Mouse (Mus musculus) heart, embryonic 13.5 days (tissue): ENCODE results near the gene 4930558K02Rik. TPM values are rescaled to one million over a fixed set of nuclear protein-coding genes. Genes with fewer than 3 reads are reported as not detected.

ENCODE experiments used
- ATAC-seq: fragments of 200-750 bp; cut with Nextera tagmentation; 2 replicates; pipeline ENCODE4 v1.8.0; 2017; ENCODE audit warnings: moderate TSS enrichment; ENCODE audit not compliant: insufficient number of reproducible peaks, low FRiP score, low TSS enrichment; ENCODE audit errors: extremely low read depth
- H3K27ac ChIP-seq: fragments of 300-500 bp; sonication (generic); replicated peaks from 2 replicates; pipeline ENCODE4 v1.5.1; 2015; ENCODE audit warnings: moderate library complexity, mild to moderate bottlenecking, inconsistent platforms
- H3K27me3 ChIP-seq: fragments of 300-500 bp; sonication (generic); replicated peaks from 2 replicates; pipeline ENCODE4 v1.6.1; 2015; ENCODE audit warnings: mild to moderate bottlenecking, inconsistent platforms
- H3K36me3 ChIP-seq: fragments of 300-500 bp; sonication (generic); 2 replicates; pipeline ENCODE4 v1.6.1; 2015; ENCODE audit warnings: mild to moderate bottlenecking, inconsistent platforms
- H3K4me1 ChIP-seq: fragments of 300-500 bp; sonication (generic); 2 replicates; pipeline ENCODE4 v1.6.1; 2015; ENCODE audit warnings: inconsistent platforms
- H3K4me2 ChIP-seq: fragments of 300-500 bp; sonication (generic); 2 replicates; pipeline ENCODE4 v1.6.1; 2015; ENCODE audit warnings: inconsistent platforms, mild to moderate bottlenecking, moderate library complexity
- H3K4me3 ChIP-seq: fragments of 300-500 bp; sonication (generic); 2 replicates; pipeline ENCODE4 v1.5.1; 2015; ENCODE audit warnings: moderate library complexity, mild to moderate bottlenecking, inconsistent platforms
- H3K9ac ChIP-seq: fragments of 300-500 bp; sonication (generic); 2 replicates; pipeline ENCODE4 v1.6.1; 2015; ENCODE audit warnings: inconsistent platforms, mild to moderate bottlenecking, moderate library complexity
- H3K9me3 ChIP-seq: fragments of 300-500 bp; sonication (generic); 2 replicates; pipeline ENCODE4 v1.6.1; 2016; ENCODE audit warnings: inconsistent platforms
- WGBS: fragments of 180-500 bp; shearing (Covaris S2); methylation state at CpG from one replicate; pipeline ENCODE4 v1.1.7; 2015; ENCODE audit warnings: mixed read lengths; 5-methylcytosine and 5-hydroxymethylcytosine counted together
- polyA plus RNA-seq: library from polyadenylated mRNA; unstranded; fragments of >200 nt; fragmentation: Nextera tagmentation; extraction: Ambion mirVana; gene quantifications from 2 replicates; pipeline ENCODE4 v1.2.1, GENCODE M21; 2015

4930558K02Rik gene
- polyA plus RNA-seq, 1 experiment from 2014 or later, result not detected

- H3K9me3 ChIP-seq, result no peaks in the 10 kb centered on the region
- 0 out of 2 replicates have a peak overlapping the region, but pooled peaks have one; percentile 19 for H3K9ac ChIP-seq
- 41% methylated on average over 8 of the region's 8 CpGs for WGBS
- H3K4me2 ChIP-seq, result no peak overlapping the region; the same call in 1 of the 2 replicates
- H3K4me1 ChIP-seq, result peaks cover 62% of the 10 kb centered on the region
- no peak for ATAC-seq
- no peaks in the 10 kb centered on the region for H3K27me3 ChIP-seq
- H3K36me3 ChIP-seq, result no peaks in the 10 kb centered on the region
- peak overlapping the region; percentile 74 for H3K27ac ChIP-seq
- H3K4me3 ChIP-seq, result no peak overlapping the region
Measured at GRCm38 (mm10) chr1:162008631-162009067, 29.2 kb upstream of the 4930558K02Rik start.

- Histone ChIP-seq H3K9ac (no peak overlapping the region), H3K4me1 (peaks cover 60% of the 10 kb centered on the region), H3K4me2 (no peak overlapping the region), H3K27me3 (no peaks in the 10 kb centered on the region), H3K4me3 (no peak overlapping the region), H3K27ac (peak overlapping the region; percentile 74), H3K36me3 (no peaks in the 10 kb centered on the region), H3K9me3 (no peaks in the 10 kb centered on the region)
- WGBS, result 55% methylated on average over 4 of the region's 4 CpGs
- ATAC-seq, result no peak
Measured at GRCm38 (mm10) chr1:162008208-162008607, 28.8 kb upstream of the 4930558K02Rik start.

GRCm38 (mm10) chr1:162006109-162006508 is 26.7 kb upstream of the 4930558K02Rik start:
- H3K9ac ChIP-seq, result no peak overlapping the region
- no peaks in the 10 kb centered on the region for H3K36me3 ChIP-seq
- H3K4me2 ChIP-seq, result no peak overlapping the region
- ATAC-seq, result no peak
- H3K27me3 ChIP-seq, result no peaks in the 10 kb centered on the region
- no peaks in the 10 kb centered on the region for H3K9me3 ChIP-seq
- H3K27ac ChIP-seq, result peak overlapping the region; percentile 43
- H3K4me3 ChIP-seq, result no peak overlapping the region
- H3K4me1 ChIP-seq, result peaks cover 51% of the 10 kb centered on the region
- 62% methylated on average over 9 of the region's 9 CpGs for WGBS

DNA sequence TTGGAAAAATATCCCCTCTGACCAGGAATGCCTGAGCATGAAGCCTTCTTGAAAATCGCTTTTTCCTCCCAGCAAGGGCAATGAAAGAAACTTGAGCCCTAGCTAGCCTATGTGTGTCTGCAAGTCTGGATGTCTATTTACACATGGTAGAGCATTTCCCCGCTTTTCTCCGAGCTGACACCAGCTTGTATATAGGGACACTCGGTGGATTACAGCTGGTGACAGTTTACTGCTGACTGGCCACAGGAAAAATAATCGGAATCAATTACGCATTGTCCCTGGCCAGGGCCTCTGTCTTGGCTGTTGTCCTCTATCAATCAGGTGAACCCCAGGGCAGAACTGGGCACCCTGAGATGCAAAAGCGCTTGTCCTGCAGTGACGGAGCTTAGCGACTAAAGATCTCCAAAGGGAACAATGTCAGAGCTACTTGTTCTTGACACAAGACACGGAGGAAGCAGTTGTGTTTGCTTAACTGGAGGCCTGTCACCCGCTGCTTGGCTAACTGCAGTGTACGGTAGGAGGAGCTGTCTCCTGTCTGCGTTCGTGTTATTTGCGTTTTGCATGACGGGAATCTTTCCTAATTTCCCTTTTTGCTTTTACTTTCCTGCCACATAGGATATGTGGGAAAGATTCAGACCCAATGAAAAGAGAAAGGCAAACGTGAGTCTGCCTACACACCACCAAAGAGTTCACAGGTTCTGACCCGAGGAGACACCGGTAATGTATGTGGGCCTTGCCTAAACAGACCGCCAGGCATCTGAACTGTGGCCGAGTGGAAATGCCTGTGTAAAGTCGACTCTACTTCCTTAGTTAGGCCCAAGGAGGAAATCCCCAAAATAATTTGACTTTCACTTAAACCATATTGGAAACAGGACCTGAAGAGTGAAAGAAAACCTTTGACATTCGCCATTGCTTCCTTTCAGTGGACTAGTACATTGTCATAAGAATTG is 25.7 kb upstream of the 4930558K02Rik start:
- WGBS, result 51% methylated on average over 23 of the region's 23 CpGs
- Histone ChIP-seq H3K4me1 (peaks cover 58% of the 10 kb centered on the region), H3K4me2 (peak overlapping the region; percentile 38), H3K27me3 (no peaks in the 10 kb centered on the region), H3K4me3 (no peak overlapping the region), H3K9ac (peak overlapping the region; percentile 63), H3K36me3 (no peaks in the 10 kb centered on the region), H3K9me3 (no peaks in the 10 kb centered on the region), H3K27ac (peak overlapping the region; percentile 91)
- ATAC-seq, result no peak

DNA sequence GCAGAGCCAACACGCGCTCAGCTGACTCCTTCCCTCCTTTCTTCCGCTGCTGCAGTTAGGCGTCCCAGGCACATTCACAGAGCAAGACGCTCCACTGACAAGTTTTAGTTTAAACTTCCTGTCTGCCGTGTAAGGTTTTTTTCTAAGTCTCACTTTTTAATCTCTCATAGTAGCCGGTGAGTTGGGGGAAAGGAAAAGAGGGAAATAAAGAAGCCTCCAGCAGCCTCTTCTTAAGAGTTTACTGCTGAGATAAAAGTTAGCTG is 25.0 kb upstream of the 4930558K02Rik start:
- ATAC-seq, result no peak
- peak overlapping the region; percentile 63 for H3K9ac ChIP-seq

DNA sequence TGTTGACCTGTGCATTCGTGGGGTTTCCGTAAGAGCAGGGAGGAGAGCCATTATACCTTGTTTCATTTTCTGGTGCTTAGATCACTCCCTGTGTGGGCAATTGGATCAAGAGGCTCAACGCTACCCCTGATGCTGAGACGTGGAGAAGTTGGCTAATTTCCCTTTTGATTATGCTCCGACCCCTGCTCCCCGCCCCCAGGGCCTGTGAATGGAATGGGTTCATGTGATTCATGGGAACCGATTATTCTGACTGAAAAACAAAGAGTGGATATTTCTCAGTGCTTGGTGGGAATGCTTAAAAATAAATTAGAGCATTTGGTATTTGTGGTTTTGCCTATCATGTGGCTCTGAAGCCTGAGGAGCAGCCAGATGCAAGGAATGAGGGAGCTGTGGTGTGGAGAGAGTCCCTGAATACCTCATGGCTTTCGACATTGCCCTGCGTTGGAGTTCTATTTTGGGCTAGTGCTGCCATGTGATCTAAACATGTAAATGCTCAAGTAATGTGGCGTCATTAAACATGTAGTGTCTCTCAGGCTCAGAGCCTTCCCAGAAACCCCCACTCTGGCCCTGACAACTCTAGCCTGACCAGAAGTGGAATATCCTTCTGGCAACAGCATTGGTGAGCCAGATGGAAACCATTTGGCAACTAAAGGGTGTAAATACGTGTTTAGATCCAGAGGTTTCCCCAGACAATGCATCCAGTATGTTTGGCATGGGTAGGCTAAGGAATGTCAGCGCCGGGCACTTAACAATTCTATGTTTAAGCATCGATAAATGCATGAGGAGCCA is 24.5 kb upstream of the 4930558K02Rik start:
- H3K9me3 ChIP-seq, result no peaks in the 10 kb centered on the region
- no peak overlapping the region for H3K4me3 ChIP-seq
- H3K9ac ChIP-seq, result peak overlapping the region; percentile 63
- 52% methylated on average over 14 of the region's 14 CpGs for WGBS
- no peaks in the 10 kb centered on the region for H3K27me3 ChIP-seq
- peak overlapping the region; percentile 38 for H3K4me2 ChIP-seq
- H3K36me3 ChIP-seq, result no peaks in the 10 kb centered on the region
- peaks cover 59% of the 10 kb centered on the region for H3K4me1 ChIP-seq
- no peak for ATAC-seq
- H3K27ac ChIP-seq, result peak overlapping the region; percentile 91

More for the DNA sequence above, 25.0 kb upstream of the 4930558K02Rik start:
- H3K4me3 ChIP-seq, result no peak overlapping the region
- 27% methylated on average over 7 of the region's 7 CpGs for WGBS
- H3K27ac ChIP-seq, result peak overlapping the region; percentile 91
- peak overlapping the region; percentile 38 for H3K4me2 ChIP-seq
- no peaks in the 10 kb centered on the region for H3K9me3 ChIP-seq
- H3K36me3 ChIP-seq, result no peaks in the 10 kb centered on the region
- no peaks in the 10 kb centered on the region for H3K27me3 ChIP-seq
- H3K4me1 ChIP-seq, result peaks cover 60% of the 10 kb centered on the region

DNA sequence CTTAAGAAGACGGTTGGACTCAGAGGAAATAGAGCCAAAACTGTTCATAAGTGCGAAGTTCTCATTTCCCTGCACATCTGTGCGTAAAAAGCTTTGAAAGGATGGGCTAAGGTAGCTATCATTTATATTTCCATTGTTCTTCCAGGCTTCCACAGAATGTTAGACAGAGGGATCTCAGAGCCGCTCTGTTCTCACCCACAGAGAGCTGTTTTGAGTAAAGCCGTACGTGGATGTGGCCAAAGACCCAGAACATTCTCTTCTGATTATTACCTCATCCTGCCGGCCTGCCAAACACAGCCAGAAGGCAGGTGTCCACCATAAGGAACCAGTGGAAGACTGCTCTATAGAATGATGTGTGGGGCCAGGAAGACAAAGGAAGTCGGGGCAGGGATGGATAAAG is 21.9 kb upstream of the 4930558K02Rik start:
- WGBS, result 77% methylated on average over 8 of the region's 8 CpGs
- Histone ChIP-seq H3K27ac (peak overlapping the region; percentile 82), H3K36me3 (no peaks in the 10 kb centered on the region), H3K9ac (no peak overlapping the region), H3K9me3 (no peaks in the 10 kb centered on the region), H3K27me3 (no peaks in the 10 kb centered on the region), H3K4me1 (peaks cover 46% of the 10 kb centered on the region), H3K4me2 (no peak overlapping the region), H3K4me3 (no peak overlapping the region)
- ATAC-seq, result no peak

DNA sequence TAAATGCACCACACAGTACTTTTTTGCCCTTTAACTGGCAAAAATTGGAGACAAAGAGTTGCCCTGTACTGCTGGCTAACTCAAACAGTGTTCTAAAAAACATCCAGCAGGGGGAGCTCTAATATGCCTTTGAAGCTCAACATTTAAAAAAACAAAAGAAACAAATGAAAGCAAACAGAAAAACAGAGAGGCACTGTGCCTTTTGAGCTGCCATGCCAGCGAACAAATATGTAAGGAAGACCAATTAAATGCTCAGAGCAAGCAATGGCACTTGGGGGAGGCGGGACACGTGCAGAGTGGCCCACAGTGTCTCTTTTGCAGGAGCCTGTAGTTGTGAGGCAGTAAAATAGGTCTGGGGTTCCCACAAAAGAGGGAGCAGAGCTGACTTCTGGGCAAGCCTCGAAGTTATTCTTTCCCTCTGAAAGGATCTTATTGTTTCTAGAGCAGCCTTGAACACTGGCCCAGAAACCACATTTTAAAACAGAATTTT is 20.5 kb upstream of the 4930558K02Rik start:
- H3K27me3 ChIP-seq, result no peaks in the 10 kb centered on the region
- H3K36me3 ChIP-seq, result no peaks in the 10 kb centered on the region
- peaks cover 38% of the 10 kb centered on the region for H3K4me1 ChIP-seq
- H3K27ac ChIP-seq, result peak overlapping the region; percentile 82
- no peak for ATAC-seq
- no peaks in the 10 kb centered on the region for H3K9me3 ChIP-seq
- peak overlapping the region; percentile 23; the same call in 1 of the 2 replicates for H3K4me3 ChIP-seq
- 13% methylated on average over 4 of the region's 4 CpGs for WGBS
- H3K9ac ChIP-seq, result peak overlapping the region; percentile 73
- peak overlapping the region; percentile 58 for H3K4me2 ChIP-seq

- WGBS, result 29% methylated on average over 5 of the region's 5 CpGs
- Histone ChIP-seq H3K4me2 (peak overlapping the region; percentile 58), H3K36me3 (no peaks in the 10 kb centered on the region), H3K4me1 (peaks cover 32% of the 10 kb centered on the region), H3K27me3 (no peaks in the 10 kb centered on the region), H3K27ac (peak overlapping the region; percentile 82), H3K4me3 (no peak overlapping the region), H3K9ac (peak overlapping the region; percentile 73), H3K9me3 (no peaks in the 10 kb centered on the region)
- ATAC-seq, result no peak
Measured at GRCm38 (mm10) chr1:161999338-161999737, 19.9 kb upstream of the 4930558K02Rik start.

GRCm38 (mm10) chr1:161998781-161999180 is 19.3 kb upstream of the 4930558K02Rik start:
- no peaks in the 10 kb centered on the region for H3K27me3 ChIP-seq
- 50% methylated on average over 4 of the region's 4 CpGs for WGBS
- H3K36me3 ChIP-seq, result no peaks in the 10 kb centered on the region
- H3K4me3 ChIP-seq, result no peak overlapping the region
- H3K27ac ChIP-seq, result no peak overlapping the region
- no peak overlapping the region for H3K4me2 ChIP-seq
- no peak for ATAC-seq
- H3K9ac ChIP-seq, result no peak overlapping the region
- no peaks in the 10 kb centered on the region for H3K9me3 ChIP-seq
- peaks cover 26% of the 10 kb centered on the region for H3K4me1 ChIP-seq

GRCm38 (mm10) chr1:161992389-161992788 is 13.0 kb upstream of the 4930558K02Rik start:
- no peak overlapping the region for H3K27ac ChIP-seq
- H3K36me3 ChIP-seq, result no peaks in the 10 kb centered on the region
- no peak overlapping the region for H3K9ac ChIP-seq
- 75% methylated on average over 7 of the region's 7 CpGs for WGBS
- no peak overlapping the region for H3K4me3 ChIP-seq
- ATAC-seq, result no peak
- H3K27me3 ChIP-seq, result no peaks in the 10 kb centered on the region
- no peaks in the 10 kb centered on the region; the same call in 1 of the 2 replicates for H3K4me1 ChIP-seq
- no peak overlapping the region for H3K4me2 ChIP-seq
- H3K9me3 ChIP-seq, result no peaks in the 10 kb centered on the region
